Mouse (Mus musculus): ENCODE measurements around the gene Wap.

The Wap gene

DNA sequence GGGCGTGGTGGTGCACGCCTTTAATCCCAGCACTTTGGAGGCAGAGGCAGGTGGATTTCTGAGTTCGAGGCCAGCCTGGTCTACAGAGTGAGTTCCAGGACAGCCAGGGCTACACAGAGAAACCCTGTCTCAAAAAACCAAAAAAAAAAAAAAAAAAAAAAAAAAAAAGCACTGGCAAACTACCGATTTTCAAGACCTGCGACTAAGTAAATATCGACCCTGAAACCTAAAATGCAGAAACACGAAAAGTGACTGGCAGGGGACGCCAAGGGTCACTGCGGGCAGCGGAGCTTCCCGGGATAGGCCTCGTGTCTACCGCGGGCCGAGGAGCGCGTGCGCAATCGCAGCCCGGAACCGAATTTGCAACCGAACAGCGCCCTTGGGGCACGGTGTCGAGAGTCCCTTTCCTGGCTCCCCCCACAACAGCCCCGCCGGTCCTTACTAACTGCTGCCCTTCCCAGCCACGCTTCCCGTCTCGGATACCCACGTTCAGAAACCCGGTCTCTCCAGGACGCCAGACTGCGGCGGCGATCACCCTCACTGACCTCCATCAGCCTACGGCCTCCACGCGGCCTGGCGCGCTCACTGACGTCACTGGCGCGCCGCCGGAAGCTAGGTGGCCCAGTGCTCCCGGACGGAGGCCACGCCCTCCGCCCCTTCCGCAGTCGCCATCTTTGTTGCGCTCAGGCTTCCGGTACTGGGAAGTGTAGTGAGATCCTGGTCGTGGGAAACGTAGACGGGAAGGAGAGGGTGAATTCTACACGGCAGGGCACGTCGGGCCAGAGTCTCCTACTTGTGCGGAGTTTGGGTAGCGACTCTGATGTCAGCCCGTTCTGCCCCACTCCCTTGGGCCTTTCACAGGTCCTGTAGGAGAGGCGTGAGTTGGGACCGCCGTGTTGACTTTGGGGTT, 12.7 kb downstream of the Wap start, which contains the start of gene Tbrg4:
Gene Tbrg4, minus strand, starts transcription at position 590 of the 910 bp plus-strand sequence.
- peak; percentile 93 for DNase-seq

DNA sequence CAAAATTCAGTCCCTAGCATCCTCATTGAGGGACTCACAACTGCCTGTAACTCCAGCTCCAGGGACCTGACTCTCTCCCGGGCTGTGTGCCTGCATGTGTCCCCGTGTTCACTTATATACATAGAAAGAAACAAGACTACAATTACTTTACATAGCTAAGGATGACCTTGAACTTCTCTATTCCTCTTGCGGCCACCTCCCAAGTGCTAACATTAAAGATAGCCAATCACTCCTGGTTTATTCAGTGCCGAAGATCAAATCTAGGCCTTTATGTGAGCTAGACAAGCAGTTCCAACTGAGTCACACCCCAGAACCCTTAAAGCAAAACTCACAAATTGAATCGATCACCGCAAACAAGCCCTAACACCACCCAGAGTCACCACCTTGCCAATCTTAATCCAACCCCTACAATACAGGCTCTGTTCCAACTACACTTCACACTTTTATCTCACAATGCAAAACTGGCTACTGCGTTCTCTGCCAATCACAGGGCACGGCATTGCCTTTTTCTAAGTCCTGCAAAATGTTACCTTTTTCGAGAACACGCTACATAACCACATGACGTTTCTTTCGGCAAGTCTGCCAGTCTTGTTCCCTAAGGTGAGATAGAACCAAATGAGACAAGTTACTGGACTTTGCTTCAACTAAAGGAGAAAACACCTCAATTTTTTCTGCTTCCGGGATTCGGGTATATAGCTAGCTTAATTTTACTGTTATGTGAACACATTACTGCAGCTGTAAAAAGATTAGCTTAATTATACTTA, 13.6 kb downstream of the Wap start:
- no peak for DNase-seq

DNA sequence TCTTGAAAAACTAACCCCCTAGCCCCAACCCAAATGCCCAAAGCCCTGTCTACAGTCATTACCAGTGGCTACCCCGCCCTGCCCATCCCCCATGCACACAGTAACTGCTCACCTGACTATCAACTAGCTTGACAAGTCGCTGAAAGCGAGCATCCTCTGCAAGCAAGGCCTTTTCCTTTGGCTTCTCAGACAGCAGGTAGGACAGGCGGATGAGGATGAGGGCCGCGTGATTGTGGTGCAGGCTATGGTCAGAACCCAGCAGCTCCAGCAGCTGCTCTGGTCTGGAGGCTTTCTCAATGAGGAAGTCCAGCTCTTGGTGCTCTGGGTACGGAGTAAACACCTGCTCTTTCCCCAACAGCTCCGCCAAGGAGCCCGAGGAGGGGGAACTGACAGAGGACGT, 14.7 kb downstream of the Wap start:
- no peak for DNase-seq

GRCm38 (mm10) chr11:6615250-6616205, 22.9 kb downstream of the Wap start:
- DNase-seq, result peak; percentile 31

- DNase-seq, result no peak
Observed at GRCm38 (mm10) chr11:6605491-6606399, 32.7 kb downstream of the Wap start, which contains the start of gene Nacad. Gene Nacad (minus strand): TSS chr11:6606053.

GRCm38 (mm10) chr11:6605021-6605481, 33.4 kb downstream of the Wap start:
- DNase-seq, result no peak

DNA sequence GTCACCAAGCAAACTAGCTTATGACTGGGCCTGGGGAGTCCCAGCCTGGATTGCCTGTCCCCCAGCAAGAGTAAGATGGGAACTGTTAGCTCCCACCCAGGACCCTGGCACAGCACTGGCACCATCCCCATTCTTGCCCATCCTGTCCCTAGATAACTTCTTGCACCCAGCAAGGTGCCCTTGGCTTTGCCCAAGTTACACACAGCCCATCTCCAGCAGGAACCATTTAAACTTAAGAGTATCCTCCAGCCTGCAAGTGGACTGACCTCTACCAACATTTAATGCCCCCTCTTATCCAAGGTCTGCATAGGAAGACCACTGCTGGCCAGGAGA, 33.9 kb downstream of the Wap start:
- no peak for DNase-seq

- DNase-seq, result no peak
Observed at GRCm38 (mm10) chr11:6603887-6604603, 34.4 kb downstream of the Wap start.

- no peak for DNase-seq
Observed at GRCm38 (mm10) chr11:6603224-6603623, 35.2 kb downstream of the Wap start.

DNA sequence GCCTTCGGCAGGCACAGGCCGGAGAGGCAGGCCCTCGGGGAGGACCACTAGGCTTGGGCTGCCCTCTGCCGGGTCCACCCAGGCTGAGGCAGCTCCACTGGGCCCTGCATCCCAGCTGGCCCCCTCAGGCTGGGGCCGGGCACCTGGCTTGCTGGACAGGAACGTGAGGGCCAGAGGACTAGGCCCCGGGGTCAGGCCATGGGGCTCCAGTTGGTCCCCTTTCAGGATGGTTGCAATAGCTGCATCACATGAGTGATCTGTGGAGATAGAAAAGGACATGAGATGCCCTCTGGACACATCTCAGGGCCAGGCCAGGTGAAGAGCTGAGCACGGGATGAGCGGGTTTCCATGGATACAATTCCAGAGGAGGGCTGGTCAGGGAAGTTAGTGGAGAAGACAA, 35.8 kb downstream of the Wap start:
- DNase-seq, result no peak

GRCm38 (mm10) chr11:6601649-6602480, 36.6 kb downstream of the Wap start:
- no peak for DNase-seq

DNA sequence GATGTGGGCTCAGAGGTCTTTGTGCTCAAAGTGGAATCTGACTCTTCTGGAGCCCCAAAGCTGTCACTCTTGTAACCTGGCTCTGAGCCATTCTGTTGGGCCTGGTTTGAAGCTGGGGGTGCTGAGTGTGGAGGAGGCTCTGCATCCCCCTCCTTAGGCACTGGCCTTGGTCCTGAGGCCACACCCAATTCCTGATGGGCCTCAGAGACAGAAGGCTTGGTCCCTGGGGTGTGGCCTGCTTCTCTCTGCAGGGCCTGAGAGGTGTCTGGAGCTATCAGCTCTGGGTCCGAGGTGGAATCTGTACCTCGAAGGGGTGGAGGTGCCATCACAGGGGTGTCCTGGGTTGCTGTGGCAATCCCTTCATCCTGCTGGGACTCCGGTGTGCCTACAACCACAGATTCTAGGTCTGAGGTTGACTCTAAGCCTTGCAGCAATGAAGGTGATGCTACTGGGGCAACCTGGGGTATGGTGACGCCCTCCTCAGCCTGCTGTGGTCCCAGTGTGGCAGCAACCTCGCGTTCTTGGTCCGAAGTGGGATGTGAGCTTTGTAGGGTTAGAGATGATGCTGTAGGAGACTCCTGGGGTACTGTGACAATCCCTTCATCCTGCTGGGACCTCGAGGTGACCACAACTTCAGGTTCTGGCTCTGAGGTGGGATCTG, 38.0 kb downstream of the Wap start:
- no peak for DNase-seq

GRCm38 (mm10) chr11:6599831-6600230, 38.6 kb downstream of the Wap start:
- no peak for DNase-seq

- no peak for DNase-seq
Observed at GRCm38 (mm10) chr11:6599011-6599681, 39.3 kb downstream of the Wap start.

DNA sequence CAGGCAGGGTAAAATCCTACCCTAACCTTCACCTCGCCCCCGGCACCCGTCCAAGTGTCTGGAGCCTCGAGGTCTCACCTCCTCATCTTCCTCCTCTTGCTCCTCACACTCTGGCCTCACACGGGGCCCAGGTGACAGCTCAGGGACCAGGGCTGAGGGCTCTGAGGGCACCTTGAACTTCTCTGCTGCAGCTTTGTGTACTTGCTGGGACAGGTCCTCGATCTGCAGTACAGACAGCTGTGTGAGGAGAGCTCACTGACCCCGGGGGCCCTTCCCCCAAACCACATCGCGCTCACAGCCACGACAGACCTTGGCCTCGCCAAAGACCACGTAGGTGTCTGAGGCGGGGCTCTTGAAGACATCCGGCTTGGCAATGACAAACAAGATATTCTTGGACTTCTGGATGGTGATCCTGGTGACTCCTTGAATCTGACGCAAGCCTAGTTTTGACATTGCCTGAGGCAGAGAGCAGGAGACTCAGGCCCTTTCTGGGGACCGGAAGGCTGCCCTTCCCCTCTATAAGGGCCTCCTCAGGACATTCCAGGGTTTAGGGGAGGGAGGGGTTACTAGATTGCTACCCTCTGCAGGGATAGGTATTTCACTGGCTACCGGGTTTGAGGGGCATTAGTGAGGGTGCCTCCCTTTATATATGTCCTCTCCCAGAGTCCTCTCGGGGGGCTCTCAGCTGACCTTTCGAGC, 40.1 kb downstream of the Wap start:
- no peak for DNase-seq

DNA sequence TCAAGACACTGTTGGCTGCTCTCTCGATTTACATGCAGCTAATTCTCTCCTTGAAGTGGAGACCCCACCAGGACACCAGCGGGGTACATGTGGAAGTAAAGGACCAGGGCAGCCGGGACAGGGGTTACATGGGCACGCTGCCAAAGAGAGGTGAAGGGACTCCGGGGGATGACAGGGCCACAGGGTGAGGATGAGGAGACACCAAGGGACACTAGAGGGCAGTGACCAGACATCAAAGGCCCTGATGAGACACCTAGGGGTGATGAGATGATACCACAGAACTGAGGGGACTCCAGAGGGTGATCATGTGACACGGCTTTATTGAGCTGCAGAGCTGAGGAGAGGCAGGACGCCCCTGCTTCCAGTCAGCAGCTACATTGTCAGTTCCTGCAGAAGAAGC, 40.9 kb downstream of the Wap start:
- no peak for DNase-seq

GRCm38 (mm10) chr11:6596616-6597015, 41.8 kb downstream of the Wap start:
- DNase-seq, result no peak

DNA sequence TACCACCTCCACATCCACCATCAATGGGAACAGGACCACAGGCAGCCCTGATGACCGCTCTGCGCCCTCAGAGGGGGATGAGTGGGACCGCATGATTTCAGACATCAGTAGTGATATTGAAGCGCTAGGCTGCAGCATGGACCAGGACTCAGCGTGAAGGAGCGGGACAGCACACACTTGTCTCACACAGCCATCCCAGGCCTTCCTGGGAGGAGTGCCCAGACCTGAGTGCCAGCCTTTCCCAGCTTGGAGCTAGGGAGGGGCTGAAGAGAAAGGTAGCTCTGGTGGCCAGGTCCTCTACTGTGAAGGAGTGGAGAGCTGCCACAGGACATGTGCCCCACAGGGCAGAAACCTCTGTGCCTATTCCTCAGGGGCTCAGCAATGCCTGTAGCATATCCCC, 42.2 kb downstream of the Wap start:
- no peak for DNase-seq

Measured in kidney, adult 11 months (tissue).